Mouse (Mus musculus) adrenal gland (tissue): ENCODE measurements around the gene Btn2a2.
"Not testable (repeated sequence)": the region's sequence is repeated elsewhere in the genome, so short reads cannot be mapped to it uniquely, and the experiment has no call there.

Source experiments
- intact Hi-C: fragments of 180-260 bp; cut with DNase I; formaldehyde crosslinking; loops from one replicate; pipeline ENCODE4 v1.15.1; 2025
- long read RNA-seq, 2 experiments: library from polyadenylated mRNA; unstranded; transcript quantifications; one replicate each; pipeline ENCODE4 v2.0.0; 2020; ENCODE audit warnings: borderline replicate concordance in 1 of 2; ENCODE audit not compliant: insufficient replicate concordance in 1 of 2

Btn2a2 gene
- long read RNA-seq, experiment 1: 0 reads
- long read RNA-seq, experiment 2: 0 reads

DNA sequence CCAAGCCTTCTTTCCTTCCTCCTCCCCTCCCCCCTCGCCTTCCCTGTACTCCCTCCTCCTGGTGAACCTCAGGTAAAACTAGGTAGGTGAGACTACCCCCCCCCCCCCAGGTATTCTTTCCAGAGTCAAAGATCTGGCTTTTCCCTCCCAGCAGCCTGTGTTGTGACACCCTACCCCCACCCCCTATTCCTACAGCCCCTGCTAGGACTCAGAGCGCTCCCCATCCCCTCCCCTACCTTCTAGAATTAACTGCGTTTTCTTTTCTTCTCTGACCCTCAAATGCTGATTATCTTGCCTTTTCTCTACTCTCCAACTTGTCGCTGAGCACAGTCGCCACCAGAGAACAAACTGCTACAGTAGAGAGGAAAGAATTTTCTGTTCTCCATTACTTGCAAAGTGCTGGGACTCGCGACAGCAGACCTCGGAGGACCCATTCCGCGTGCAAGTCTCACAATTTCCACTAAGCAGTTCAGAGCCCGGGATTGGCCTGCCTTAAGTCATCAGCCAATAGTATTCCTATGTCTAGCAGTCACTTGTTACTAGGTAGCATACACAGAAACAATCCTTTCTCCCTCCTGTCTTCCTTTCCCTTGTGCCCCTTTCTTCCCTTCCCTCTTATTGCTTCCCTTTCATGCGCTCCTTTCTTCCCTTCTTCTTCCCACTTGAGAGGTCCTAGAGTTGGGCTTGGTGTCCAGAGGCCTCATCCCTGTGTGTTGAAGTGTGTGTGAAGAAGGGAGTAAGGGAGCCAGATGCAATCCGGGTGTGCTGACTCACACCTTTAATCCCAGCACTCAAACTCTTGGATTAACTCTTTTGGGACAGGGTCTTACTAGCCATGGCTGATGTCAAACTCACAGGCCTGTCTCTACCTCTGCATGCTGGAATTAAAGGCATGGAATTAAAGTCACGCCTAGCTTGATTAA lies at the start of gene Btn2a2:
Gene Btn2a2 (minus strand): TSS at position 458 of the 923 bp plus-strand sequence.
- intact Hi-C loops: no loop called here

DNA sequence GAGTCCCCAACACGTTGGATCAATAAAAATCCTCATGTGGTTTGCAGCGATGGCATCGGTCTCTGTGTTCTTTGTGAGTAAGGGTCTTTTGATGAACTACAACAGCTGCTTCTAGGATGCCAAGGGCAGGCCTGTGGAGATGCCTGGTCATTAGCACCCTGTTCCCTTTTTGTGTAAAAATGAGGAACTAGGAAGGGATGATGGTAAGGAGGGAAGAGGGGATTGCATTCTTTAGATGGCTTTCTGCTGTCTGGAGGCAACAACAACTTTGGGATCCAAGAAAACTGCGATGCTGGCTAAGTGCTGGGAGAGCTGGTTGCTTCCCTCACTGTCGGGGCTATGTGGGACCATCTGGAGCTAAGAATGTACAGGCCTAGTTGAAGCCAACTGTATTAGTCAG lies 49.6 kb upstream of the Btn2a2 start:
- intact Hi-C loops: no loop called here

DNA sequence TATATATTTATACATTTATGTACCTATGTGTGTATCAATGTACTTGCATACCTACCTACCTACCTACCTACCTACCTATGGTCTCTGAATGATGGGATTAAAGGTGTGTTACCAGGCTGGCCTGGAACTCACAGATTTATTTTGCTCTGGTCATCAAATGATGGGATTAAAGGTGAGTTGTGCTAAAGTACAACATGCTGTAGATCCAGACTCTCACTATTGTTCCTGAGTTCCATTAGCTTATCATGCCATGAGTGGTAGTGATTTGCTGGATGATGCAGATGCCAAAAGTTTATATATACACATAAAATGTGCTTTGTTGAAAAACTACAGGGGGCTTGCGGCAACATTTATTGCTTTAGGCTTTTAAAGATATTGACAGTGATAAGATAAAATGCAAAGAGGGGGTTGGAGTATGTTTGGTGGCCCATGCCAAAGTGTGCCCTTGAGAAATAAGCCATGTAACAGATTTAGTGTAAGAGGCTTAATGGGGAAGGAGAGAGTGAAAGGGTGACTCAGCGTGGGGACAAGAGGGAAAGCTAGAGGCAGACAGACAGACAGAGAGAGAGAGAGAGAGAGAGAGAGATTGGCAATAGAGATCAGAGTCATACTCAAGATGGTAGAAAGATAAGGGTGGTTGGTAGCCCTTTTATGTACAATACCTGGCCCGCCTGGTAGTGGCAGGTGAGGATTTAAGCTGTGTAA lies 48.5 kb upstream of the Btn2a2 start:
- intact Hi-C loops: no loop called here

DNA sequence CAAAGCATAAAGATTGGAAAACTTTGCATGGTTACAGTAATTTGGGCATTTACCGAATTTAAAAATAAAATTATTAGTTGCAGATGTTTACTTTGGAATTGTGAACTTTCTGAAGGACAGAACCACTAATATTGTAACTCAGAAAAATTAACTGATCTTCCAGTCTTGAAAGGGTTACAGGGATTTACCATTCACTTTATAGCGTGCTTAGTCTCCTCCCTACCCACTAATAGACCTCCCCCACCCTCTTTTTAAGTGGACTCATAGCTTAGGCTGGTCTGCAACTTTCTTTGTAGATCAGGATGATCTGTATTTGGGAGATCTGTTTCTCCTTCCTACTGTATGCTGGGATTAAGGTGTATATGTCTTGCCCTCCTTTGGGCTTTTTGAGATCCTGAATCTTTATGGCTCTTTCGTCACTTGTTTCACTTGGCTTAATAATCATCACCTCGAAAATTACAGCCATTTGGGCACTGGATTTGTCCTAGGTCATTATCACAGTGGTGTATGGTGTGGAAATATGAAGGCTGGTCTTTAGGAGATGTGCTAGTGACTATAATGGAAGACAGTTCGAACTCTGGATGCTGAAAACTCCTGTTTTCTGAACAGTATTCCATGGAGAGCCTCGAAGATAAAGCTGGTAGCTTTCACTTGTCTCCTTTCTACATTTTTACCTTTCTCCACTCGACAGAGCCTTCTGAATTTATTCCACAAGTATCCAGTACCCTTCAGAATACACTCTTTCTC lies 47.6 kb upstream of the Btn2a2 start:
- intact Hi-C loops: no loop called here

DNA sequence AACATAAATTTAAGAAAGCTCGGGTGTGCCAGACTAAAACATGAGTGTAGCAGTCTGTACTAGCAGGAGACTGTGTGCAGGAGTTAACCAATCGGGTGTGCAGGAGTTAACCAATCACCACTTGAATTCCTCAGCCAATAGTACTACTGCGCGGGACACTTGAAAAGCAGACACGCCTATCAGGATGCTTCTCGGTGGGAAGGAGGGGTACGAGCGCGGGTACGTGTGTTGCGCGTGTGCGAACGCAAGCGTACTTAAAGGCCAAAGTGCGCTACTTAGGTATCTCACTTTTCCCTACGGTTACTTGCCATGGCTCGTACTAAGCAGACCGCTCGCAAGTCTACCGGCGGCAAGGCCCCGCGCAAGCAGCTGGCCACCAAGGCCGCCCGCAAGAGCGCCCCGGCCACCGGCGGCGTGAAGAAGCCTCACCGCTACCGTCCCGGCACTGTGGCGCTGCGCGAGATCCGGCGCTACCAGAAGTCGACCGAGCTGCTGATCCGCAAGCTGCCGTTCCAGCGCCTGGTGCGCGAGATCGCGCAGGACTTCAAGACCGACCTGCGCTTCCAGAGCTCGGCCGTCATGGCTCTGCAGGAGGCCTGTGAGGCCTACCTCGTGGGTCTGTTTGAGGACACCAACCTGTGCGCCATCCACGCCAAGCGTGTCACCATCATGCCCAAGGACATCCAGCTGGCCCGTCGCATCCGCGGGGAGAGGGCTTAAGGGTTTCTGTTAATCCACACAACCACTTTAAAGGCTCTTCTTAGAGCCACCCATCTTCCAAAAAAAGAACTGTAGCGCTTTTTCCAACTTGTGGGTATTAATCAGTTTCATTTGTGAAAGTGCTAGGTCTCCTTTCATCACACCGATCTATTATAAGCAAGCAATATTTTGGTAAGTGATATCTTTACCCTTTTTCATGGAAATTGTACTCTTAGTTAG lies 46.7 kb upstream of the Btn2a2 start, which contains the start of gene Hist1h3g:
Gene Hist1h3g (plus strand): TSS at position 286 of the 939 bp plus-strand sequence.
- intact Hi-C loops: not testable (repeated sequence)

GRCm38 (mm10) chr13:23534368-23535131 lies 45.9 kb upstream of the Btn2a2 start:
- intact Hi-C loops: no loop called here

- intact Hi-C loops: not testable (repeated sequence)
Observed at GRCm38 (mm10) chr13:23533560-23534367, 45.1 kb upstream of the Btn2a2 start, which contains the start of gene Hist1h2af. Gene Hist1h2af, plus strand, starts transcription at chr13:23533906.

DNA sequence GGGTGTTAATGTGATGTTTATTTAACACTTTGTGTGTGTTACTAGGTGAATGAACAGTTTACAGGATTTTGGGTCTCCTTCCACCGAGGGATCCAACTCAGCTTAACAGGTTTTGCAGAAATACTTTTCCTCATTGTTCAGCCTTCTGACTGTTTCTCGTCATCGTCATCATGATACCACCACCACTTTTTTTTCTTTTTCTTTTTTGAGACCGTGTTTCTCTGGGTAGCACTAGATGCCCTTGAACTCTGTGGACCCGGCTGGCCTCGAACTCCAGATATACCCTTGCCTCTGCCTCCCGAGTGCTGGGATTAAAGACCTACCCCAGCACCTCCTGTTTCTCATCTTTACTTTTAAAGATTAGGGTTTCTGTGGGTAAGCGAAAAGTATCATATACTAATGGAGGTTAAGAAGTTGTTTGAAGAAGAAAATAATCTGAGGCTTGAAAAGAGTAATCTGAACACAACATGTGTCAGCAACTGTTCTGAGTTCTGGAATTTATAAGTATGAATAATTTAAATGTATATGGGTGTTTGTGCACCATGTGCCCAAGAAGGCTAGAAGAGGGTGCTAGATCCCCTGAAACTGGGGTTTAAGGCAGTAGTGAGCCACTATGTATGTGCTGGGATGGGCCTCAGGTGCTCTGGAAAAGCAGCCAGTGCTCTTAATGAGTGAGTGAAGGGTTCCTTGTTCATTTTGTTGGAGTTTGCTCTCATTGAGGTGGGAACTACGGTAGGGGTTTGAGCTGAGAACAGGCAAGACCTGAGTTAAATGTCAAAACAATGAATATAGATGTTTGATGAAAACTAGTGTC lies 43.8 kb upstream of the Btn2a2 start:
- intact Hi-C loops: no loop called here

DNA sequence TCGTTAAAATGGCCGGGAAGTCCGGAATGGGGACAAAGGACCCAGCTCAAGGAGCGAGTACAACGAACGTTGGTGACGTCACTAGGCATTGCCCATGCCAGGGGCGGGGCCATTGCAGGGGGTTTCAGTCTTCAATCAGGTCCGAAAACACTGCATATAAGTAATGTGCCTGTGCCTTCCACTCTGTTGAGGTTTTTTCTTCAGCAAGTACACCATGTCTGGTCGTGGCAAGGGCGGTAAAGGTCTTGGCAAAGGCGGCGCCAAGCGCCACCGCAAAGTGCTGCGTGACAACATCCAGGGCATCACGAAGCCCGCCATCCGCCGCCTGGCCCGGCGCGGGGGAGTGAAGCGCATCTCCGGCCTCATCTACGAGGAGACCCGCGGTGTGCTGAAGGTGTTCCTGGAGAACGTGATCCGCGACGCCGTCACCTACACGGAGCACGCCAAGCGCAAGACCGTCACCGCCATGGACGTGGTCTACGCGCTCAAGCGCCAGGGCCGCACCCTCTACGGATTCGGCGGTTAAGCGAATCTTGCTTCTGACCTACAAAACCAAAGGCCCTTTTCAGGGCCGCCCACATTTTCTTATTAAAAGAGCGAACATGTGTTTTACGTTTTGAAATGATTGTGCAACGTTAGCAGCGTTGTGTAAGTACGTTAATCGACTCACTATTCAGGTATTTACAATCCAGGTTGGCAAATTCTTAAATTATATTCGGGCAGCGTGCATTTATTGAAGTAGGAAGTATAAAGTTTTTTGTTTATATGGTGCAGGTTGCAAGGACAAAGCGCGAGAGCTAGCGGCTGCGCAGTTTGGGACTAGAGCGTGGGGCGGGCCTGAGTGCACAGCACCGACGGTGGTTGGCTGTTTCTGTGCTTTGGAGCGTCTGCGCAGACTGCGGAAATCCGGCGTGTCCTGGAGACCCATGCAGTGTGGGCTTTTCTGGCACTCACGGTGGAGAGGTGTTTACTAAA lies 42.5 kb upstream of the Btn2a2 start, which contains the start of gene Hist1h4h:
Gene Hist1h4h (plus strand): TSS at position 150 of the 975 bp plus-strand sequence.
- intact Hi-C loops: no loop called here

GRCm38 (mm10) chr13:23530181-23530900 lies 41.7 kb upstream of the Btn2a2 start:
- intact Hi-C loops: no loop called here

GRCm38 (mm10) chr13:23529480-23530165 lies 41.0 kb upstream of the Btn2a2 start:
- intact Hi-C loops: loop anchor here (5.0 kb wide), 1 partner anchor 1497 kb away; no protein-coding TSS in a partner anchor

- intact Hi-C loops: loop anchor here (5.0 kb wide), 1 partner anchor 1497 kb away; no protein-coding TSS in a partner anchor
Observed at GRCm38 (mm10) chr13:23529005-23529404, 40.3 kb upstream of the Btn2a2 start.

GRCm38 (mm10) chr13:23526312-23526711 lies 37.7 kb upstream of the Btn2a2 start:
- intact Hi-C loops: loop anchor here (5.0 kb wide), 1 partner anchor 1494 kb away; no protein-coding TSS in a partner anchor

DNA sequence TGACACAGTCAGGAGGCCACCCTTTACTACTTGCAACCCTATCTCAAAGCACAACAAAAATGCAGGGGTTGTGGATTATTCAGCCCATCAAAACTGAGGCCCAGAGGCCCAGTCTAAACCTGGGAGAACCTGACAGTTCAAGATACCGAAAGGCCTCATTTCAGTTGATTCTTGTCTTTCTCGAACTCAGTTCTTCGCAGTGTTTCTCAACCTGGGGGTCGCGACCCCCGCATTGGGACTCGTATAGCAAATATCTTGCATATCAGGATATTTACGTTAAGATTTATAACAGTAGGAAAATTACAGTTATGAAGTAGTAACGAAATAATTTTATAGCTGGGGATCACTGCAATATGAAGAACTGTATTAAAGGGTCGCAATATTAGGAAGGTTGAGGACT lies 37.2 kb upstream of the Btn2a2 start:
- intact Hi-C loops: loop anchor here (5.0 kb wide), 1 partner anchor 1494 kb away; no protein-coding TSS in a partner anchor

DNA sequence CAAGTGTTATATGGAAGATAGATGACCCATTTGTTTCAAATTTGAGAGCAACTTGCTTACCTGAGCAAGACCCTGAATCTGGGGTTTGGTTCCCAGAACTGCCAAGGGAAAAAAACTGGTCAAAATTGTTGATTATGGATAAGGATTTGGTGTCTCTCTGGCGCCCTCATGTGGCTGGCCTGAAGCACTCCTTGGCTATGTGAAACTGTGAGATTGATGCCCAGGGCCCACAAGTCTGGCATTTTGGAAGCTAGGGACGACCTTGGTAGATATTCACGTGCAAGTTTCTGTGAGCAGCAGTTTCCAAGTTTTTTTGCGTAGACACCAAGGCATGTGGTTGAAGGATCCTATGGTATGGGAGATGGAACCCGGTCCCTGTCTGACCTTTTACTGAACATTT lies 36.0 kb upstream of the Btn2a2 start:
- intact Hi-C loops: loop anchor here (5.0 kb wide), 1 partner anchor 1492 kb away; no protein-coding TSS in a partner anchor
